Mouse (Mus musculus) lung, embryonic 16.5 days (tissue): ENCODE data around the gene Slc26a1. TPM values are rescaled to one million over a fixed set of nuclear protein-coding genes. Genes with fewer than 3 reads are reported as not detected.

Experiments
- ATAC-seq: fragments of 200-750 bp; cut with Nextera tagmentation; 2 replicates; pipeline ENCODE4 v1.8.0; 2017; ENCODE audit warnings: low read depth, mild to moderate bottlenecking, moderate library complexity
- H3K27ac ChIP-seq: fragments of 300-500 bp; sonication (generic); 2 replicates; pipeline ENCODE4 v1.5.1; 2014; ENCODE audit warnings: mild to moderate bottlenecking, control low read depth, low read length
- H3K27me3 ChIP-seq: fragments of 300-500 bp; sonication (generic); 2 replicates; pipeline ENCODE4 v1.6.1; 2014; ENCODE audit warnings: low read depth, low read length, mixed read lengths; ENCODE audit not compliant: control insufficient read depth, insufficient read depth
- H3K36me3 ChIP-seq: fragments of 300-500 bp; sonication (generic); 2 replicates; pipeline ENCODE4 v1.6.1; 2014; ENCODE audit warnings: low read length; ENCODE audit not compliant: control insufficient read depth, insufficient read depth
- H3K4me1 ChIP-seq: fragments of 300-500 bp; sonication (generic); replicated peaks from 2 replicates; pipeline ENCODE4 v1.6.1; 2014; ENCODE audit warnings: low read length, mixed read lengths; ENCODE audit not compliant: control insufficient read depth, insufficient read depth
- H3K4me2 ChIP-seq: fragments of 300-500 bp; sonication (generic); 2 replicates; pipeline ENCODE4 v1.6.1; 2014; ENCODE audit warnings: low read depth, low read length, control low read depth
- H3K4me3 ChIP-seq: fragments of 300-500 bp; sonication (generic); 2 replicates; pipeline ENCODE4 v1.5.1; 2014; ENCODE audit warnings: mild to moderate bottlenecking, low read length, control low read depth
- H3K9ac ChIP-seq: fragments of 300-500 bp; sonication (generic); 2 replicates; pipeline ENCODE4 v1.6.1; 2014; ENCODE audit warnings: low read length, control low read depth
- H3K9me3 ChIP-seq: fragments of 300-500 bp; sonication (generic); 2 replicates; pipeline ENCODE4 v1.6.1; 2016; ENCODE audit warnings: low read length; ENCODE audit not compliant: control insufficient read depth
- WGBS: fragments of 180-500 bp; shearing (Covaris S2); extraction: QIAGEN DNeasy Blood & Tissue Kit; methylation state at CpG from one replicate; pipeline ENCODE4 v1.1.7; 2014; 5-methylcytosine and 5-hydroxymethylcytosine counted together
- polyA plus RNA-seq: library from polyadenylated mRNA; unstranded; fragments of >200 nt; fragmentation: Nextera tagmentation; extraction: Ambion mirVana; gene quantifications from 2 replicates; pipeline ENCODE4 v1.2.1, GENCODE M21; 2015

Slc26a1 gene
- polyA plus RNA-seq, 1 experiment from 2014 or later = 0.51 TPM

GRCm38 (mm10) chr5:108626050-108626660 lies 49.2 kb downstream of the Slc26a1 start:
- no peaks in the 10 kb centered on the region for H3K9me3 ChIP-seq
- ATAC-seq = no peak
- WGBS = 75% methylated on average over 4 of the region's 4 CpGs
- H3K4me3 ChIP-seq = no peak overlapping the region
- peaks cover 21% of the 10 kb centered on the region for H3K36me3 ChIP-seq
- peaks cover 13% of the 10 kb centered on the region for H3K4me1 ChIP-seq
- no peak overlapping the region for H3K4me2 ChIP-seq
- H3K9ac ChIP-seq = no peak overlapping the region
- H3K27ac ChIP-seq = no peak overlapping the region
- no peaks in the 10 kb centered on the region for H3K27me3 ChIP-seq

GRCm38 (mm10) chr5:108621870-108622269 lies 53.5 kb downstream of the Slc26a1 start:
- H3K27me3 ChIP-seq = no peaks in the 10 kb centered on the region
- no peak overlapping the region for H3K4me3 ChIP-seq
- no peaks in the 10 kb centered on the region for H3K4me1 ChIP-seq
- no peak overlapping the region for H3K27ac ChIP-seq
- no peak for ATAC-seq
- H3K36me3 ChIP-seq = peaks cover 31% of the 10 kb centered on the region
- no peak overlapping the region for H3K9ac ChIP-seq
- WGBS = 55% methylated on average over 2 of the region's 2 CpGs
- H3K4me2 ChIP-seq = no peak overlapping the region
- H3K9me3 ChIP-seq = no peaks in the 10 kb centered on the region

Other genes with a start within 250 kb of the Slc26a1 start
- gene Atp5k, start 241.1 kb downstream of the Slc26a1 start, polyA plus RNA-seq = 324 and 387 TPM in 2 replicates
- gene Mfsd7a, start 226.7 kb downstream of the Slc26a1 start, polyA plus RNA-seq = 0.54 and 0.60 TPM in 2 replicates
- gene Pcgf3, start 214.3 kb downstream of the Slc26a1 start, polyA plus RNA-seq = 16.9 and 18.9 TPM in 2 replicates
- gene Cplx1, start 125.5 kb downstream of the Slc26a1 start, polyA plus RNA-seq = 0.95 and 1.3 TPM in 2 replicates
- 51.7 and 57.1 TPM in 2 replicates for gene Gak, start 45.8 kb downstream of the Slc26a1 start, polyA plus RNA-seq
- gene Tmem175, start 45.8 kb downstream of the Slc26a1 start, polyA plus RNA-seq = 30.0 and 30.8 TPM in 2 replicates
- 13.8 and 15.7 TPM in 2 replicates for gene Idua, start 15.2 kb downstream of the Slc26a1 start, polyA plus RNA-seq
- 11.0 and 12.7 TPM in 2 replicates for gene Dgkq, start 5.9 kb downstream of the Slc26a1 start, polyA plus RNA-seq
- 11.2 and 11.8 TPM in 2 replicates for gene Fgfrl1, start 16.8 kb upstream of the Slc26a1 start, polyA plus RNA-seq
- gene Rnf212, start 99.4 kb upstream of the Slc26a1 start, polyA plus RNA-seq = not detected in 2 replicates
- gene Tmed11, start 119.8 kb upstream of the Slc26a1 start, polyA plus RNA-seq = not detected in 2 replicates
- not detected in 2 replicates for gene Vmn2r8, start 133.3 kb upstream of the Slc26a1 start, polyA plus RNA-seq
- gene Vmn2r9, start 177.0 kb upstream of the Slc26a1 start, polyA plus RNA-seq = not detected in 2 replicates